Mouse (Mus musculus) heart, embryonic 11.5 days (tissue): ENCODE data around the gene Ankmy1. TPM values are rescaled to one million over a fixed set of nuclear protein-coding genes. Genes with fewer than 3 reads are reported as not detected.

ENCODE experiments used
- microRNA counts: library from miRNA; unstranded; fragments of <30 nt; microRNA quantifications from one replicate; lab custom pipeline; 2015
- microRNA-seq: library from miRNA; unstranded; fragments of <30 nt; microRNA quantifications from one replicate; pipeline ENCODE4, GENCODE M21; 2016; ENCODE audit warnings: borderline number of aligned reads
- polyA plus RNA-seq: library from polyadenylated mRNA; unstranded; fragments of >200 nt; fragmentation: Nextera tagmentation; extraction: Ambion mirVana; gene quantifications from 2 replicates; pipeline ENCODE4 v1.2.1, GENCODE M21; 2014

Ankmy1 gene
- polyA plus RNA-seq, 1 experiment from 2014 or later: 0.34 TPM

MicroRNAs within 50 kb of the gene (microRNA counts, 519-probe panel; counts per million panel counts)
- microRNA mmu-miR-149 (lab: Ali Mortazavi, UCI): 4,800 counts per million, percentile 44 among the panel's probes with 10 or more counts

Small RNAs within 50 kb of the gene (microRNA-seq; reads per million reads assigned to microRNA genes)
- 3,032 reads per million, percentile 90 among the genes with 10 or more reads in this experiment for gene Mir149

Other genes starting within 250 kb of the Ankmy1 start
- gene Gpc1, start 71.3 kb downstream of the Ankmy1 start, polyA plus RNA-seq: 25.9 and 34.3 TPM in 2 replicates
- 6.2 and 6.9 TPM in 2 replicates for gene Dusp28, start 4.1 kb upstream of the Ankmy1 start, polyA plus RNA-seq
- gene Rnpepl1, start 7.9 kb upstream of the Ankmy1 start, polyA plus RNA-seq: 21.7 and 24.6 TPM in 2 replicates
- 11.8 and 14.7 TPM in 2 replicates for gene Capn10, start 31.5 kb upstream of the Ankmy1 start, polyA plus RNA-seq
- 0.09 TPM in 1 of 2 replicates, not detected in the other for gene Gpr35, start 48.0 kb upstream of the Ankmy1 start, polyA plus RNA-seq
- gene Aqp12, start 103.4 kb upstream of the Ankmy1 start, polyA plus RNA-seq: not detected in 2 replicates
- 5.7 and 6.3 TPM in 2 replicates for gene Kif1a, start 199.0 kb upstream of the Ankmy1 start, polyA plus RNA-seq
- gene Agxt, start 232.3 kb upstream of the Ankmy1 start, polyA plus RNA-seq: 0.61 TPM in 1 of 2 replicates, not detected in the other